Mouse (Mus musculus): ENCODE results near the gene Ccnk. TPM values are rescaled to one million over a fixed set of nuclear protein-coding genes. Genes with fewer than 3 reads are reported as not detected.

Ccnk gene
- polyA plus RNA-seq, 1 experiment from 2014 or later, result 4.3 TPM

DNA sequence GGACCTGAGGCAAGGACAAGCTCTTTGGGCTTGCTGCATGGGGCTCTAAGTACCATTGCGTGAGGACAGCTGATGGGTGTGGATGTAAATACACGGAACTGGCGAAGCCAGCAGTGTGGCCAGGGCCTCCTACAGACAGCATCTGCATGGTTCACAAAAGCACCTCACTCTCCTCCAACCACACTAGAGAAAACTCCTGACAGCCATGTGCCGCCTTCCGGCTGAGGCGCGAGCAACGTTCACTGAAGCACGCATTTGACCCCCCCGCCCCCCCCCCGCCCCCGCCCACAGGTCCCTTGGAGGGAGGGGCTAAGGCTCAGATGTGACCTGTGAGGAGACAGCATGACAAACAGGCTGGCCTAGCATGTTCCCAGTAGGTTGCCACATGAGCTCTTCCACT, 25.6 kb downstream of the Ccnk start:
- peaks cover 11% of the 10 kb centered on the region for H3K4me1 ChIP-seq (replicated peaks; ENCODE audit: control insufficient read depth, insufficient read depth, low read length)
- no peak overlapping the region for H3K4me2 ChIP-seq
- H3K36me3 ChIP-seq (ENCODE audit: control insufficient read depth, insufficient read depth, low read length), result peaks cover 23% of the 10 kb centered on the region
- no peaks in the 10 kb centered on the region for H3K27me3 ChIP-seq (replicated peaks; ENCODE audit: control insufficient read depth, insufficient read depth, low read length)
- DNase-seq (ENCODE audit: low spot score), result no peak
- ATAC-seq (replicated peaks; ENCODE audit: low FRiP score), result no peak
- no peaks in the 10 kb centered on the region for H3K9me3 ChIP-seq (ENCODE audit: control insufficient read depth, low read length)
- WGBS, result 87% methylated on average over 12 of the region's 12 CpGs
- no peak overlapping the region for H3K27ac ChIP-seq (ENCODE audit: low read depth, low read length)
- no peak overlapping the region for H3K4me3 ChIP-seq (ENCODE audit: low read depth, low read length)
- H3K9ac ChIP-seq (ENCODE audit: low read depth, low read length), result no peak overlapping the region

DNA sequence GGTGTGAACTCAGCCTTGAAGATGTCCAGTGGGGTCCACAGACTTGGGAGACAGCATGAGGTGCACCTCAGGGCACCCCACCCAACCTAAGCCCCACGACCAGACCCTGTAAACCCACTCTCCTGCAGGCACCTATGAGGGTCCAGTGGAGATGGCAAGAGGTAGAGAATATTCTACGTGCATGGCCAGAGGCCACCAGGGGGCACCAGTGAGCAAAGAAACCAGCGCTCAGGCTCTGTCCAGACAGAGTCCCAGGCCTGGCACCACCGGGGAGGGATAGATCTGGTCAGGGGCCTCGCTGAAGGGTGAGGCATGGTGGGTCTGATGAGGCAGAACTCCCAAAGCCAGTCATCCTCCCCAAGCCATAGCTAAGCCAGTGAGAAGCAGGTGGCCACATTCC, 27.3 kb downstream of the Ccnk start:
- H3K4me1 ChIP-seq (replicated peaks; ENCODE audit: control insufficient read depth, insufficient read depth, low read length), result peaks cover 17% of the 10 kb centered on the region
- H3K9ac ChIP-seq (ENCODE audit: low read depth, low read length), result no peak overlapping the region
- no peak overlapping the region for H3K27ac ChIP-seq (ENCODE audit: low read depth, low read length)
- no peaks in the 10 kb centered on the region for H3K9me3 ChIP-seq (ENCODE audit: control insufficient read depth, low read length)
- no peak overlapping the region for H3K4me2 ChIP-seq
- DNase-seq (ENCODE audit: low spot score) (peak; percentile 79), ATAC-seq (replicated peaks; ENCODE audit: low FRiP score) (peak; percentile 62)
- no peaks in the 10 kb centered on the region for H3K27me3 ChIP-seq (replicated peaks; ENCODE audit: control insufficient read depth, insufficient read depth, low read length)
- H3K4me3 ChIP-seq (ENCODE audit: low read depth, low read length), result no peak overlapping the region
- peaks cover 19% of the 10 kb centered on the region for H3K36me3 ChIP-seq (ENCODE audit: control insufficient read depth, insufficient read depth, low read length)
- 16% methylated on average over 5 of the region's 5 CpGs for WGBS

DNA sequence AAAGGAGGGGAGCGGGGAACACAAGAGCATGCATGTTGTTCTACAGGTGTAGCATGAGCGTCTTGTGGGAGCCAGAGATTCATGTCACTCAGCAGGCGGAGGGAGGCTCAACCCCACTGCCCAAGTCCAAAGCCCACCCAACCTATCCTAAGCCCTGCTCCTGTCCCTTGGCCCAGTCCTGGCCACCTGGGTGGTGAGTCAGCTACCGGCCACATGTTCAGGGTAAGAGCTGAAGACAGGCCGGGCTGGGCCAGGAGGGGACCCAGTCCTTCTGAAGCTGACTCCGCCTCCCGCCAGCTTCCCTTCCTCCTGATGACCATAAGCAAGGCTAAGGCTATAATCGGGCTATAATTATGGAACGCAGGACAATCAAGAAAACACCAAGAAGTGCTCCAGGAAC, 28.8 kb downstream of the Ccnk start:
- ATAC-seq (replicated peaks; ENCODE audit: low FRiP score), result no peak
- no peak overlapping the region for H3K27ac ChIP-seq (ENCODE audit: low read depth, low read length)
- WGBS, result 89% methylated on average over 9 of the region's 9 CpGs
- H3K4me2 ChIP-seq, result no peak overlapping the region
- peak; percentile 29 for DNase-seq (ENCODE audit: low spot score)
- H3K36me3 ChIP-seq (ENCODE audit: control insufficient read depth, insufficient read depth, low read length), result peaks cover 9% of the 10 kb centered on the region
- no peak overlapping the region for H3K4me3 ChIP-seq (ENCODE audit: low read depth, low read length)
- no peaks in the 10 kb centered on the region for H3K27me3 ChIP-seq (replicated peaks; ENCODE audit: control insufficient read depth, insufficient read depth, low read length)
- H3K4me1 ChIP-seq (replicated peaks; ENCODE audit: control insufficient read depth, insufficient read depth, low read length), result peaks cover 24% of the 10 kb centered on the region
- H3K9me3 ChIP-seq (ENCODE audit: control insufficient read depth, low read length), result no peaks in the 10 kb centered on the region
- H3K9ac ChIP-seq (ENCODE audit: low read depth, low read length), result no peak overlapping the region

GRCm38 (mm10) chr12:108208726-108209438, 29.5 kb downstream of the Ccnk start:
- WGBS, result 39% methylated on average over 13 of the region's 13 CpGs
- Histone ChIP-seq H3K4me2 (no peak overlapping the region), H3K36me3 (ENCODE audit: control insufficient read depth, insufficient read depth, low read length) (peaks cover 9% of the 10 kb centered on the region), H3K4me1 (replicated peaks; ENCODE audit: control insufficient read depth, insufficient read depth, low read length) (peaks cover 30% of the 10 kb centered on the region), H3K27me3 (replicated peaks; ENCODE audit: control insufficient read depth, insufficient read depth, low read length) (no peaks in the 10 kb centered on the region), H3K9me3 (ENCODE audit: control insufficient read depth, low read length) (no peaks in the 10 kb centered on the region), H3K9ac (ENCODE audit: low read depth, low read length) (no peak overlapping the region), H3K4me3 (ENCODE audit: low read depth, low read length) (no peak overlapping the region), H3K27ac (ENCODE audit: low read depth, low read length) (no peak overlapping the region)
- ATAC-seq (replicated peaks; ENCODE audit: low FRiP score) (0 out of 2 replicates have a peak, but pooled peaks have one; percentile 13), DNase-seq (ENCODE audit: low spot score) (peak; percentile 76)

GRCm38 (mm10) chr12:108210623-108211022, 31.2 kb downstream of the Ccnk start:
- ATAC-seq (replicated peaks; ENCODE audit: low FRiP score), result no peak
- Histone ChIP-seq H3K27me3 (replicated peaks; ENCODE audit: control insufficient read depth, insufficient read depth, low read length) (no peaks in the 10 kb centered on the region), H3K9ac (ENCODE audit: low read depth, low read length) (no peak overlapping the region), H3K36me3 (ENCODE audit: control insufficient read depth, insufficient read depth, low read length) (no peaks in the 10 kb centered on the region; the same call in 1 of the 2 replicates), H3K4me3 (ENCODE audit: low read depth, low read length) (no peak overlapping the region), H3K4me1 (replicated peaks; ENCODE audit: control insufficient read depth, insufficient read depth, low read length) (peaks cover 36% of the 10 kb centered on the region), H3K4me2 (no peak overlapping the region), H3K27ac (ENCODE audit: low read depth, low read length) (no peak overlapping the region), H3K9me3 (ENCODE audit: control insufficient read depth, low read length) (no peaks in the 10 kb centered on the region)
- no peak for DNase-seq (ENCODE audit: low spot score)
- WGBS, result 87% methylated on average over 15 of the region's 15 CpGs

- Histone ChIP-seq H3K4me3 (ENCODE audit: low read depth, low read length) (no peak overlapping the region), H3K4me1 (replicated peaks; ENCODE audit: control insufficient read depth, insufficient read depth, low read length) (peaks cover 36% of the 10 kb centered on the region), H3K36me3 (ENCODE audit: control insufficient read depth, insufficient read depth, low read length) (no peaks in the 10 kb centered on the region), H3K27ac (ENCODE audit: low read depth, low read length) (no peak overlapping the region), H3K9me3 (ENCODE audit: control insufficient read depth, low read length) (no peaks in the 10 kb centered on the region), H3K4me2 (no peak overlapping the region), H3K9ac (ENCODE audit: low read depth, low read length) (no peak overlapping the region), H3K27me3 (replicated peaks; ENCODE audit: control insufficient read depth, insufficient read depth, low read length) (no peaks in the 10 kb centered on the region)
- DNase-seq (ENCODE audit: low spot score), result no peak
- no peak for ATAC-seq (replicated peaks; ENCODE audit: low FRiP score)
- 39% methylated on average over 5 of the region's 5 CpGs for WGBS
Measured at GRCm38 (mm10) chr12:108212071-108212470, 32.7 kb downstream of the Ccnk start.

DNA sequence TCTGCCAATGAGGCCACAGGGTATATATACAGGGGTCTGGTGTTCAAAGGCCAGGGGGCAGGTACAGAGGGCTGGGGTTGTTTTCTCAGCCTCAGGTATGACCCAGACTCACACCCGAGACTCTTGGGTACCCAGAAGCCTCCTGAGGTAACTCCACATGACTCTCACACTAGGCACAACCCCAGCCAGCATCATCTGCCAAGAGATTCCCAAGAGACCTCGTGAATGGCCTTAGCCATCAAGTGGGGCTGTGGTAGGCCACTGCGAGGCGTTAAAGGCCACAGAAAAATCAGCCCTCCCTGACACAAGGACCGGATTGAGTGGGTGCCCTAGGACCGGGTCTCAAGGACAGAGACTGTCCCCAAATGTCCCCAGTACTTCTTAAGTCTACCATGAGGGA, 33.1 kb downstream of the Ccnk start:
- ATAC-seq (replicated peaks; ENCODE audit: low FRiP score) (no peak), DNase-seq (ENCODE audit: low spot score) (no peak)
- 76% methylated on average over 6 of the region's 6 CpGs for WGBS
- Histone ChIP-seq H3K36me3 (ENCODE audit: control insufficient read depth, insufficient read depth, low read length) (no peaks in the 10 kb centered on the region), H3K9me3 (ENCODE audit: control insufficient read depth, low read length) (no peaks in the 10 kb centered on the region), H3K4me2 (no peak overlapping the region), H3K4me1 (replicated peaks; ENCODE audit: control insufficient read depth, insufficient read depth, low read length) (peaks cover 36% of the 10 kb centered on the region), H3K27me3 (replicated peaks; ENCODE audit: control insufficient read depth, insufficient read depth, low read length) (no peaks in the 10 kb centered on the region), H3K27ac (ENCODE audit: low read depth, low read length) (no peak overlapping the region), H3K9ac (ENCODE audit: low read depth, low read length) (no peak overlapping the region), H3K4me3 (ENCODE audit: low read depth, low read length) (no peak overlapping the region)

DNA sequence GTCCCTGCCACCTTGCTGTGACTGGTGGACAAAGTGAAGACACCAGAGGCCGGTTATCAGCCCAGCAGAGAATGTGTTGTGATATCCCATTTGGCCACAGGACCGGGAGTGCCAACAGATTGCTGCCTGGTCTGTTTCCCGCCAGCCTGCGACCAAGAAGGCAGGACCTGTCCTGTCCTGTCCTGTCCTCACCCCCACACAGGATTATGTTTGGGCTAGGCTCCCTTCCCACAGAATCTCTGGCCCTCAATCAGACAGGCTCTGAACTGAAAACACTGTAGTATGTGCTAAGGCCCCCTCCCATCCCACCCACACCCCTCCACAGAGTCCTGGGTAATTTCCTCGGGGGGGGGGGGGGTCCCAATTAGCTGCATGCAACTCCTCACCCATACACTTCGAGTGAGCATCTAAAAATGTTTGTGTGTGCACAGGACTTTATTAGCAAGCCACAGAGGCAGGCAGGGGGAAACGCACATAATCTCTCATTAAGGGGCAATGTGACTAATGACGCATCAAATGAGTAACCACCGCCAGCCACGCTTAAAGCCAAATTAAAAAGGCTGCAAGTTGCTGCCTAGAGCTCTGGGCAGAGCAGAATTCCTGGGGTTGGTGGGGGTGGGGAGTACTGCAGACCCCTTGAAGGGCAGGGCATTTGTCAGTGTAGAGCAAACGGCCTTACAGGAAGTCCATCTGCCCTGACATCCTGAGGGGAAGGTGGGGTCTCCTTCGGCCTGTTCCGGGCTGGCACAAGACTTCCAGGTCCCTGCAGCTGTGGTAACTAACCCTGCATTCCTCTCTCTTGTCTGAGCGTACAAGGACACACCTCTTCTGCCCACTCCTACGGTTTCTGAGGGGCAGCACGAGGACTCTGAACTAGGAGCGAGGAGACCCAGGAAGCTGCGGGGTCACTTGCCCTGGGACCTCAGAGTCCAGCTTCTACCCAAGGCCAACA, 34.0 kb downstream of the Ccnk start:
- Histone ChIP-seq H3K27me3 (replicated peaks; ENCODE audit: control insufficient read depth, insufficient read depth, low read length) (no peaks in the 10 kb centered on the region), H3K4me2 (no peak overlapping the region), H3K4me3 (ENCODE audit: low read depth, low read length) (no peak overlapping the region), H3K4me1 (replicated peaks; ENCODE audit: control insufficient read depth, insufficient read depth, low read length) (peaks cover 36% of the 10 kb centered on the region), H3K36me3 (ENCODE audit: control insufficient read depth, insufficient read depth, low read length) (no peaks in the 10 kb centered on the region), H3K27ac (ENCODE audit: low read depth, low read length) (peak overlapping the region; percentile 19; the same call in 1 of the 2 replicates), H3K9ac (ENCODE audit: low read depth, low read length) (no peak overlapping the region), H3K9me3 (ENCODE audit: control insufficient read depth, low read length) (no peaks in the 10 kb centered on the region)
- 42% methylated on average over 18 of the region's 18 CpGs for WGBS
- DNase-seq (ENCODE audit: low spot score) (no peak), ATAC-seq (replicated peaks; ENCODE audit: low FRiP score) (no peak)
